Mouse (Mus musculus) left cerebral cortex, adult 11 months (tissue): ENCODE results near the gene Chst8.
A peak's percentile ranks its signal among the peaks of the same experiment; 100 is the strongest.

Experiments used
- DNase-seq: peaks from one replicate; pipeline ENCODE4 v3.0.0; 2022; ENCODE audit warnings: low spot score

The Chst8 gene

GRCm38 (mm10) chr7:34752151-34752762 is 60.3 kb downstream of the Chst8 start:
- DNase-seq: no peak

- DNase-seq: no peak
These were observed 62.2 kb downstream of the Chst8 start for GRCm38 (mm10) chr7:34750350-34750749.

DNA sequence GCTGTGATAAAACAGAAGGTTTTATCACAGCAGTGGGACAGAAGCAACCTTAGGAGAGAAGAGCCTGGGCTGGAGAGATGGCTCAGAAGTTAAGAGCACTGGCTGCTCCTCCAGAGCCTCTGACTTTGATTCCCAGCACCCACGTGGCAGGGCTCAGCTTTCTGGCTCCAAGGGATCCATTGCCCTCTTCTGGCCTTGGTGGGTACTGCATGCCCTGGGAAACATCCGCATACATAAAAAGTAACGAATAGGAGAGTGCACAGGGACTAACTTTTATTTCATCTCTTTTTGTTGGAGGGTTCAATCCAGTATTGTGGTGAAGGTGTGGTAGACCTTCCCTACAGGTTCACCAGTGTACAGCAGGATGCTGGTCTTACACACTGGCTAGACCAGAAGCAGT is 62.8 kb downstream of the Chst8 start:
- no peak for DNase-seq

GRCm38 (mm10) chr7:34748501-34748900 is 64.0 kb downstream of the Chst8 start:
- DNase-seq: no peak

DNA sequence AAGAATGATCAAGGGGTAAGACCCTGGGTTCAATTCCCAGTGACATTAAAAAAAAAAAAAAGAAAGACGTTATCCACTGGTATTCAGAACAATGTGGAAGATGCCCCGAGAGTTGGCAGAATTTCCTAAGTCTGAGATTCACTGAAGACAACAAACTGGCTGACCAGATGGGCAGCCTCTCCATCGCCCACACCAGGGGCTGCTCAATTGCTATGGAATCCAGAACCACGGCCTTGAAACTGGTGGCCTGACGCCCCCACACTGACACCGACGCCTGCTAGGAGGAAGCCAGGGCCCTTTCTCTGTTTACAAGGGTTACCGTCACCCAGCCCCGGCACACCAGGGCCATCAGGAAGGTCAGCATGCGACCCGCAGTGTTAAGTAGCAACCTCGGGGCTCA is 64.8 kb downstream of the Chst8 start:
- DNase-seq: no peak

DNA sequence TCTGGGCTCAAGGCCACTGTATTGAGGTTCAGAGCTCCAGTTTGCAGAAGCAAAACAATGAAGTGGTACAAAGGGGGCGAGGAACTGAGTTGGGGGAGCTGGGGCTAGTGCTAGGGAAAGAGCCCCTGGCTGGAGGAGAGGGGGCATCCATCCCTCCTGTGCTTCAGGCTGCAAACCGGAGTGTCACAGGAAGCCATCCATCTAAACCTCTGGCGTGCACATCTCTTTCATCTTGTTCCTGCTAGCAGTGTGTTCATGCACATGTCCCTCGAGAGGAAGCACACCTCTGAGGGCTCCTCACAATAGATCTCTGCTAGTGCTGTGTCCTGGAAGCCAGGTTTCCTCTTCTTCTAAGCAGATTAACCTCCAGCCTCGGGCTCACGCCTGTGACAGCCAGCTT is 65.9 kb downstream of the Chst8 start:
- no peak for DNase-seq

DNA sequence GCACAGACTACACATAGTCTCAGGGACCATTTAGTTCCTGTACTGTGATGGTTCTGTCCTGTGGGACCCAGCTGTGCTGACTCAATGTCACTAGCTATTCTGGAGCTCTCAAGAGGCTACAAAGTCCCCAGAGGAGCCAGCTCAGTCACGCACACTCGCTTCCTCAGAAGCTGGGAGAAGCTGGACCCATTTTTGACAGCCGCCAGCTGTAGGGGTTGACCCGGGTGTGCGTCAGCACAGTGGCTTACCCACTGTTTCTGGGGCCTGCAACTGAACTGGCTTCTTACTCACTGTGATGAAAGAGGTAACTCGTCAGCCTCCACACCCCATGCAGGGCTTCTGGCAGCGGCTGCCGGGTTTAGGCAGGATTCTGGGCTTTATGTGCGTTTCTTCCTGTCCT is 66.3 kb downstream of the Chst8 start:
- no peak for DNase-seq

DNA sequence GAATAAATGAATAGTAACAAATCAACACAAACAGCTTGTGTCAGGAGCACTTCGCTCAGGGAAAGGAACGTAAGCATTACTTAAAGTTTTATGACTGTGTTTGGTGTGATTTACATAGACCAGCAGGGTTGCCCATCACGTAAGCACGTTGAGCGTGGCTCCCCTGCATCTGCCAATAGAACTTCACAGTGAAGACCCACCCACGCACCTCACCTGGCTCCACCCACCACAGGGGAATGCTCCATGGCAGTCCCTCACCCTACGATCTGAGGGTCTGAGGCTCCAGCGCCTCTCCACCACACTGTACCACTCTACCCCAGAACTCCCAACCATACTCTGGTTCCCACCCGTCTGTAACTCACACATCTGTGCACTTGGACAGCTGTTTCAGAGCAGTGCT is 67.1 kb downstream of the Chst8 start:
- no peak for DNase-seq

- no peak for DNase-seq
These were observed 67.5 kb downstream of the Chst8 start for GRCm38 (mm10) chr7:34744994-34745393.

DNA sequence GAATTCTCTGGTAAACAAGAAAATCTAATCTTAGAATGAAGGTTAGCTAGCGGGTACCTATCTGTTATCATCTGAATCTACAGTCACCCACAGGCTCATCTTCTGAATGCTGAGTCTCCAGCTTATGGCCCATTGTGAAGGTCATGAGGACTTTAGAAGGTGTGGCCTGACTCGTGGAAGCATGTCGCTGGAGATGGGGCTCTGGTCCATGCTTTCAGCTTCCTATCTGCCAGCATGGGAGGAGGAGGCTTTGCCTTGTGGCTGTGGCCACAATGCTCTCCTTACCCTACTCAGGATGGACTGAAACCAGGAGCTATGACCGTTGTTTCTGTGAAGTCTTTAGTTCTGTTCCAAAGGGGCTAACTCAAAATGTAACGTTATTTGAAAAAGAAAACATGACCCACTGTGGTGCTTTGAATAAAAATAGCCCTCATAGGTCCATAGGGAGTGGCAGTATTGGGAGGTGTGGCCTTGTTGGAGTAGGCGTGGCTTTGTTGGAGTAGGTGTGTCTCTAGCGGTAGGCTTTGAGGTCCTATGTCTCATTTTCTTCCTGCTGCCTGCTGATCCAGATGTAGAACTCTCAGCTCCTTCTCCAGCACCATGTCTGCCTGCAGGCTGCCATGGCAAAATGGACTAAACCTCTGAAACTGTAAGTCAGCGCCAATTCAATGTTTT is 69.0 kb downstream of the Chst8 start:
- no peak for DNase-seq

- no peak for DNase-seq
These were observed 73.1 kb downstream of the Chst8 start for GRCm38 (mm10) chr7:34739371-34739770.

GRCm38 (mm10) chr7:34737206-34737605 is 75.3 kb downstream of the Chst8 start:
- DNase-seq: no peak

DNA sequence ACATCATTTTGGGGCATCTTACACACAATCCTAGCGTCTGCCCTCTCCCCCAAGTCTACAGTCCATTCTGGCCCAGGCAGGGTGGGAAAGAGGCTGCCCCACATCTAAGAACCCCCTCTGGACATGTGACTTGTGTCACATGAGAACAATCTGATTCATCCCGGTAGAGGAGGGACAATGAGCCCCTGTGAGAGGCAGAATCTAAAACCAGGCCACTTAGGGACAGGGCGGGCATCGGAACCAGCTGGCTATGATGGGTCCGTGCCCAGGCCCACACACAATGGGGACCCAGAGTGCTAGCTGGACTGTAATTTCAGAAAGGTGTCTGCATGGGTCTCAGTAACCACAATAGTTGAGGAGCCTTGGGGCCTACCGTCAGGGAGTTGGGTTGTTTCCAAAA is 78.2 kb downstream of the Chst8 start:
- DNase-seq: peak; percentile 57

GRCm38 (mm10) chr7:34728931-34729330 is 83.6 kb downstream of the Chst8 start:
- DNase-seq: no peak

DNA sequence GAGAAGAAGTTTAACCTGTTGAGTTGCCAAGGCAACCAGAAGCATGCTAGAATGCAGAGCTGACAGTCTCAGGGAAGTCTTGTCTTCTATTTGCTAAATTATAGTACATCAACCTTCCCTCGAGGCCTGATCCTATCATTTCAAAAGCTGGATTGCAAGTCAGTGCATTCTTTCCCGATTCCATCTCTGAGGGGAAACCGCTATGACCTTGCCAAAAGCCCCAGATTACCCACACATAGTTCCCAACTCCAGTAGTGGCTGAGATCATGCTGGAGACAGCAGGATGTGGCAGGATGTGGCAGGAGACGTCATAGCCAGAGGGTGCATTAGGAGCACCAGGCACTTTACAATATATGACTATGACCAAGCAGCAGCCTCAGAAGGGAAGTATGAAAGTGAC is 87.3 kb downstream of the Chst8 start:
- no peak for DNase-seq

DNA sequence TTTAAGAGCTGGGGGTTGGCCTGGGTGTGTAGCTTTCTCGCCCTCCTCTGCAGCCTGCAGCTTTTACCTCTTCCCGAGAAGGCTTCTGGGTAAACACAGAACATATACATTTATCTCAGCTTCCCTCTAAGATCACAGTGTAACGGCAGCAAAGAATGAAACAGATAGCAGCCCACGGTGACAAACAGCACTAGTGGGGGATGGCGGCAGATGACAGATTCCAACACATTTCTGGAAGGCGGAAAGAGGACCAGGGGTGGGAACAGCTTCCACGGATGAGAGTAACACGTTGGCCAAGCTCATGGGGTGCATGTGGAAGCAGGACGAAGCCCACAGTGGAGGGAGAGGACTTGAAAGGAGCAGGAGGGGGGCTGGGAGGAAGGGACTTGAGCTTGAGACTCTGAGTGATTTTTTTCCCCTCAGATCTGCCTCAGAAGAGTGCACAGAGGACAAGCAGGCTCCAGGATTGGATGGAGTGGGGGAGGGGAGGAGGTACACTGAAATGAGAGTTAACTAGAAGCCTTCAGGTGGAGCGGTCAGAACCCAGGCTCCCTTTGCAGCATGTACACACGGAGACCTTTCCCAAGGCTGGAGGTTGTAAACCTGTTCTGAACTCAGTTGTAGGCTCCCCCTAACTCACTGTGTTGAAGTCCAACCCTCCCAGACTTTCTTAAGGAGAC is 89.8 kb downstream of the Chst8 start:
- no peak for DNase-seq

GRCm38 (mm10) chr7:34722151-34722550 is 90.4 kb downstream of the Chst8 start:
- no peak for DNase-seq

DNA sequence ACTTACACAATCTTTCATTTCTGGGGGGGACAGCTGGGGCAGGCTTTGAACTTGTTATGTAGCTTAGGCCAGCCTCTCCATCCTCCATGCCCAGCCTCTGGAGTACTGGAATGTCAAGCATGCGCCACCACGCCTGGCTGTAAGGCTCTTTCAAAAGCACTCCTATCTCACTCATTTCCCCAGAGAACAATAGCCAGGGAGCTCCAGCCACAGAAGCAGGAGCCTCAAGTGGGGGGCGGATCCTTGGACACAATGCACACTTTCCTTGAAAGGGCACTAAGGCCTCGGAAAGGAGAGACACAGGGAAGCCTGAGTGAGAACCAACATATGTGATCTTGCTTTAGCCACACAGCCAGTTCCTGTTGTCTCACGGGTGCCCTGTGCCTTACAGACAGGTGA is 90.9 kb downstream of the Chst8 start:
- DNase-seq: no peak

GRCm38 (mm10) chr7:34720882-34721649 is 91.4 kb downstream of the Chst8 start:
- DNase-seq: no peak

DNA sequence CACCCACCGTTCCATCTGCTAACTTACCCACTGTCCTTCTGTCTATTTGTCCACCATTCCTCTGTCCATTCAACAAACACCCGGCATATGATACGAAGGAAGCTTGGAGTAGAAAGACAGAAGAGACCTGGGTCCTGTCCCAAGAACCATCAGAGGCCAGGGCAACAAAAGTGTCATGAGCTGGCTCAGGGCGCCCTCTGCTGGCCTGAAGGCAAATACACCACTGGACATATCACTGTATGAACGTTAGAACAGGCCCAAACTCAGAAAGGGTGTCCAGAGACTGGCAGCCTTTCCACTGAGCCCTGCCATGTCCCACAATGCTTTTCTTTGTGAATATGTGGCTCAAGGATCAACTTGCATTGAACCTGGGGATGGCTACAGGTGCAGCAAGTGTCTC is 92.9 kb downstream of the Chst8 start:
- DNase-seq: peak; percentile 43

DNA sequence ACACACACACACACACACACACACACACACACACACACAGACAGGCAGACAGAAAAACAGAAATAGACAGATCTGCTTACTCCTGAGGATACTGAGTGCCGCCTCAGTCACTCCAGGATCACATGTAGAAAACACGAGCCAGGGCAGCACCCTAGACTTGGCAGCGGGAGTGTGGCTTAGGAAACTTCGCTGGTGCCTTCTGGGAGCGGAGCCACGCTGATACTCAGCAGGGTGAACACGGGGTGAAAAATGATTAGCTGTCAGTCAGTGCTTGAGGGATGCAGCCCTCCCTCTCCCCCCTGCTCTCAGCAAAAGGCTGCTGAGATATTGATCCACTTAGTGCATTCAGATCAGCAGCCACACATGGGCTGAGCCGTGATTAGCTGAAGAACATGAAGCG is 93.9 kb downstream of the Chst8 start:
- no peak for DNase-seq

DNA sequence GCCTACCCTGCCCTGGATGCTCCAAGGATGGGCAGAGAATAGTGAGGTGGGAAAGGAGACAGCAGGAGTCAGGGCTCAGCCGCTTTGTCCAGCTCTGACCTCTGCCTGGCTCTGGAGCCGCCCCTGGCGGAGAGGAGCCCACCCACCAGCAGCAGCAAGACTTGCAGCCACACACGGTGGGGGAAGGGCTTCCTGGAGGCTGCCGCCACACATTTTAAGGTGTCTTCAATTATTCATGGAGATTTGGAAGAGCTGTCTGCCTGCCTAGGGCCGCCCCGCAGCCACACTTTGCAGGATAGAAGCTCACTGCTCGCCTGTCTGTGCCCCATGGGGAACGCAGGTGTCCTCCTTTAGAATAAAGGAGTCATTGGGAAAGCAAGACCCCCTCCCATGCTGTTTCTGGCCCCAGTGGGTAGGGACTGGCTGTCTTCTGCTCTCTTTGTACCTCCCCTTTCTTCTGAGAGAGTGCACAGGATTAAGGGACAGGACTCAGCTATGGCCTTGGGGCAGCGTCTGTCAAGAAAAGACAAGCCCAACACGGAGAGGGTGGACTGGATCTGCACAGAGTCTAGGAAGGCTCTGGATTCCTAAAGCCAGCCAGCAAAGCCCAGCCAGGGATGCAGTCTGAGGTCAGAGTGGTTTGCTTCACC is 95.2 kb downstream of the Chst8 start:
- DNase-seq: no peak
